Mouse (Mus musculus) hindbrain, embryonic 12.5 days (tissue): Measurements from ENCODE around the gene Evx2. TPM values are rescaled to one million over a fixed set of nuclear protein-coding genes. Genes with fewer than 3 reads are reported as not detected.

Experiments
- ATAC-seq: fragments of 200-750 bp; cut with Nextera tagmentation; 2 replicates; pipeline ENCODE4 v1.8.0; 2017; ENCODE audit warnings: moderate TSS enrichment; ENCODE audit not compliant: low FRiP score
- H3K27ac ChIP-seq: fragments of 300-500 bp; sonication (generic); 2 replicates; pipeline ENCODE4 v1.5.1; 2016; ENCODE audit warnings: mild to moderate bottlenecking
- H3K27me3 ChIP-seq: fragments of 300-500 bp; sonication (generic); 2 replicates; pipeline ENCODE4 v1.6.1; 2016; ENCODE audit warnings: mild to moderate bottlenecking
- H3K36me3 ChIP-seq: fragments of 300-500 bp; sonication (generic); 2 replicates; pipeline ENCODE4 v1.6.1; 2016; ENCODE audit warnings: mild to moderate bottlenecking
- H3K4me1 ChIP-seq: fragments of 300-500 bp; sonication (generic); 2 replicates; pipeline ENCODE4 v1.6.1; 2016
- H3K4me2 ChIP-seq: fragments of 300-500 bp; sonication (generic); replicated peaks from 2 replicates; pipeline ENCODE4 v1.6.1; 2016; ENCODE audit warnings: mild to moderate bottlenecking
- H3K4me3 ChIP-seq: fragments of 300-500 bp; sonication (generic); 2 replicates; pipeline ENCODE4 v1.5.1; 2016; ENCODE audit warnings: mild to moderate bottlenecking
- H3K9ac ChIP-seq: fragments of 300-500 bp; sonication (generic); 2 replicates; pipeline ENCODE4 v1.6.1; 2016; ENCODE audit warnings: mild to moderate bottlenecking, moderate library complexity
- H3K9me3 ChIP-seq: fragments of 300-500 bp; sonication (generic); replicated peaks from 2 replicates; pipeline ENCODE4 v1.6.1; 2016; ENCODE audit warnings: mild to moderate bottlenecking
- WGBS: fragments of 180-500 bp; shearing (Covaris S2); methylation state at CpG from one replicate; pipeline ENCODE4 v1.1.7; 2016; 5-methylcytosine and 5-hydroxymethylcytosine counted together
- polyA plus RNA-seq: library from polyadenylated mRNA; unstranded; fragments of >200 nt; fragmentation: Nextera tagmentation; extraction: Ambion mirVana; gene quantifications from 2 replicates; pipeline ENCODE4 v1.2.1, GENCODE M21; 2016

Evx2 gene
- 2.7 and 3.2 TPM in 2 replicates for polyA plus RNA-seq

- peak within 1 kb of the TSS; percentile 36 for H3K9ac ChIP-seq
Measured at GRCm38 (mm10) chr2:74659507-74660005, at the start of gene Evx2. Gene Evx2 (minus strand): TSS chr2:74659557.

GRCm38 (mm10) chr2:74708676-74709075, 49.3 kb upstream of the Evx2 start:
- H3K9ac ChIP-seq: no peak overlapping the region
- peaks cover 92% of the 10 kb centered on the region for H3K27me3 ChIP-seq
- H3K4me3 ChIP-seq: no peak overlapping the region
- 7% methylated on average over 4 of the region's 4 CpGs for WGBS
- no peaks in the 10 kb centered on the region for H3K9me3 ChIP-seq
- no peak overlapping the region for H3K4me2 ChIP-seq
- no peak for ATAC-seq
- H3K27ac ChIP-seq: no peak overlapping the region
- peaks cover 18% of the 10 kb centered on the region for H3K4me1 ChIP-seq
- H3K36me3 ChIP-seq: no peaks in the 10 kb centered on the region

More at GRCm38 (mm10) chr2:74659507-74660005, at the start of gene Evx2:
- Histone ChIP-seq H3K27ac (peak within 1 kb of the TSS; percentile 80), H3K4me1 (peaks cover 9% of the 10 kb centered on the region), H3K4me2 (0 out of 2 replicates have a peak within 1 kb of the TSS, but pooled peaks have one; percentile 15), H3K4me3 (peak within 1 kb of the TSS; percentile 30), H3K9me3 (no peaks in the 10 kb centered on the region; the same call in 1 of the 2 replicates), H3K36me3 (no peaks in the 10 kb centered on the region), H3K27me3 (peaks cover 89% of the 10 kb centered on the region)
- 2% methylated on average over 28 of the region's 28 CpGs for WGBS
- no peak for ATAC-seq

- Histone ChIP-seq H3K4me3 (no peak overlapping the region), H3K4me1 (peaks cover 18% of the 10 kb centered on the region), H3K36me3 (no peaks in the 10 kb centered on the region), H3K9me3 (no peaks in the 10 kb centered on the region), H3K9ac (no peak overlapping the region), H3K27ac (no peak overlapping the region), H3K4me2 (no peak overlapping the region), H3K27me3 (peaks cover 91% of the 10 kb centered on the region)
- WGBS: 6% methylated on average over 7 of the region's 7 CpGs
- ATAC-seq: no peak
Measured at GRCm38 (mm10) chr2:74707599-74707998, 48.2 kb upstream of the Evx2 start.

GRCm38 (mm10) chr2:74706393-74706960, 47.1 kb upstream of the Evx2 start:
- Histone ChIP-seq H3K27ac (no peak overlapping the region), H3K9me3 (no peaks in the 10 kb centered on the region), H3K36me3 (no peaks in the 10 kb centered on the region), H3K9ac (no peak overlapping the region), H3K27me3 (peaks cover 89% of the 10 kb centered on the region), H3K4me1 (peaks cover 11% of the 10 kb centered on the region), H3K4me2 (no peak overlapping the region), H3K4me3 (no peak overlapping the region)
- no peak for ATAC-seq
- 2% methylated on average over 13 of the region's 13 CpGs for WGBS

GRCm38 (mm10) chr2:74705467-74706089, 46.2 kb upstream of the Evx2 start:
- no peaks in the 10 kb centered on the region for H3K9me3 ChIP-seq
- peak overlapping the region; percentile 49; the same call in 1 of the 2 replicates for H3K9ac ChIP-seq
- H3K4me1 ChIP-seq: peaks cover 11% of the 10 kb centered on the region
- peak overlapping the region; percentile 60 for H3K4me2 ChIP-seq
- no peaks in the 10 kb centered on the region for H3K36me3 ChIP-seq
- H3K27me3 ChIP-seq: peaks cover 89% of the 10 kb centered on the region
- no peak overlapping the region for H3K27ac ChIP-seq
- H3K4me3 ChIP-seq: peak overlapping the region; percentile 36
- 1% methylated on average over 62 of the region's 85 CpGs for WGBS
- ATAC-seq: peak; percentile 19; the same call in 1 of the 2 replicates

GRCm38 (mm10) chr2:74704999-74705466, 45.7 kb upstream of the Evx2 start:
- ATAC-seq: 0 out of 2 replicates have a peak, but pooled peaks have one; percentile 24
- Histone ChIP-seq H3K9me3 (no peaks in the 10 kb centered on the region), H3K4me1 (peaks cover 11% of the 10 kb centered on the region), H3K27me3 (peaks cover 89% of the 10 kb centered on the region), H3K27ac (no peak overlapping the region), H3K4me2 (peak overlapping the region; percentile 60), H3K9ac (peak overlapping the region; percentile 49; the same call in 1 of the 2 replicates), H3K36me3 (no peaks in the 10 kb centered on the region), H3K4me3 (peak overlapping the region; percentile 36)
- WGBS: under 1% methylated on average over 60 of the region's 66 CpGs

GRCm38 (mm10) chr2:74704393-74704998, 45.1 kb upstream of the Evx2 start, which contains the start of gene Hoxd8:
Gene Hoxd8 (plus strand): TSS chr2:74704615.
- Histone ChIP-seq H3K27me3 (peaks cover 89% of the 10 kb centered on the region), H3K4me3 (peak within 1 kb of the TSS; percentile 36), H3K4me1 (peaks cover 11% of the 10 kb centered on the region), H3K4me2 (peak within 1 kb of the TSS; percentile 60), H3K36me3 (no peaks in the 10 kb centered on the region), H3K27ac (no peak within 1 kb of the TSS), H3K9me3 (no peaks in the 10 kb centered on the region), H3K9ac (peak within 1 kb of the TSS; percentile 49; the same call in 1 of the 2 replicates)
- WGBS: under 1% methylated on average over 35 of the region's 52 CpGs
- no peak; the same call in 1 of the 2 replicates for ATAC-seq

- WGBS: under 1% methylated on average over 26 of the region's 26 CpGs
- H3K27ac ChIP-seq: no peak overlapping the region
- no peak overlapping the region for H3K4me3 ChIP-seq
- no peaks in the 10 kb centered on the region for H3K9me3 ChIP-seq
- ATAC-seq: no peak
- H3K9ac ChIP-seq: no peak overlapping the region
- H3K4me1 ChIP-seq: peaks cover 11% of the 10 kb centered on the region
- no peak overlapping the region for H3K4me2 ChIP-seq
- peaks cover 89% of the 10 kb centered on the region for H3K27me3 ChIP-seq
- no peaks in the 10 kb centered on the region for H3K36me3 ChIP-seq
Measured at GRCm38 (mm10) chr2:74703720-74704392, 44.5 kb upstream of the Evx2 start.

GRCm38 (mm10) chr2:74703317-74703716, 44.0 kb upstream of the Evx2 start:
- no peak overlapping the region for H3K4me2 ChIP-seq
- peaks cover 13% of the 10 kb centered on the region for H3K4me1 ChIP-seq
- no peak for ATAC-seq
- no peak overlapping the region for H3K9ac ChIP-seq
- no peaks in the 10 kb centered on the region for H3K9me3 ChIP-seq
- WGBS: 4% methylated on average over 10 of the region's 10 CpGs
- H3K4me3 ChIP-seq: no peak overlapping the region
- no peak overlapping the region for H3K27ac ChIP-seq
- H3K27me3 ChIP-seq: peaks cover 89% of the 10 kb centered on the region
- H3K36me3 ChIP-seq: no peaks in the 10 kb centered on the region

GRCm38 (mm10) chr2:74702820-74703219, 43.5 kb upstream of the Evx2 start:
- Histone ChIP-seq H3K27ac (no peak overlapping the region), H3K4me3 (no peak overlapping the region), H3K4me2 (no peak overlapping the region), H3K4me1 (peaks cover 18% of the 10 kb centered on the region), H3K27me3 (peaks cover 89% of the 10 kb centered on the region), H3K9me3 (no peaks in the 10 kb centered on the region), H3K9ac (no peak overlapping the region), H3K36me3 (no peaks in the 10 kb centered on the region)
- ATAC-seq: no peak
- WGBS: 14% methylated on average over 6 of the region's 6 CpGs

- H3K36me3 ChIP-seq: no peaks in the 10 kb centered on the region
- H3K4me2 ChIP-seq: no peak overlapping the region
- no peak overlapping the region for H3K27ac ChIP-seq
- H3K9ac ChIP-seq: no peak overlapping the region
- H3K27me3 ChIP-seq: peaks cover 89% of the 10 kb centered on the region
- no peaks in the 10 kb centered on the region for H3K9me3 ChIP-seq
- 11% methylated on average over 17 of the region's 17 CpGs for WGBS
- no peak for ATAC-seq
- H3K4me1 ChIP-seq: peaks cover 21% of the 10 kb centered on the region
- no peak overlapping the region for H3K4me3 ChIP-seq
Measured at GRCm38 (mm10) chr2:74701949-74702819, 42.8 kb upstream of the Evx2 start.
